ENCODE assay signal across 8 mouse cellular contexts in the genomic region with DNA sequence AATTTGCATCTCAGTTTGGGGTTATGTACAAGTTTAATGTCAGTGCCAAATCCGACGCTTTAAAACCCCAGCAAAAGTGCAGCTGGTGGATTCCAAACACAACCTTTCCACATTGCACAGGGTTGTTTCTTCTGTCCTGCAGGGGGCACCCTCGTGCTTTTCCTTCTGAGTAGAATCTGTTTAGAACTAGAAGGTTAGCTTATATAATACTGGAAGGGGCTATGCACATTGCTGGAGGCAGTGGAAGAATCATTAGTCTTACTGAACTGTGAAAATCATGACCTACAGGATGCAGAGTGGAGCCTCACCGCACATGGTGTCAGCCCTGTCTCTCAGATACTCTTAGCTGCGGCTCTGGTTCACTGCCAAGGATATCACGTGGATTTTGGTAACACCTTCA. TPM values are rescaled to one million over a fixed set of nuclear protein-coding genes. Genes with fewer than 3 reads are reported as not detected.
DNase-seq lines count a peak whose midpoint lies in the region; ATAC-seq and TF ChIP-seq lines count a peak whose summit lies in the region.

No protein-coding gene starts in this region.

- WGBS in kidney, embryonic 16.5 days: 41% methylated on average over 6 of the region's 6 CpGs
- 51% methylated on average over 6 of the region's 6 CpGs for WGBS in limb, embryonic 14.5 days

- H3K27ac ChIP-seq in kidney, embryonic 16.5 days (ENCODE audit: low read length): no peak overlapping the region
- no peak overlapping the region for H3K27ac ChIP-seq in limb, embryonic 14.5 days (replicated peaks; ENCODE audit: low read depth, low read length)

- no peak overlapping the region for H3K9ac ChIP-seq in kidney, embryonic 16.5 days (replicated peaks; ENCODE audit: low read length)
- H3K9ac ChIP-seq in limb, embryonic 14.5 days (ENCODE audit: low read depth, low read length, severe bottlenecking): no peak overlapping the region

- H3K27me3 ChIP-seq in kidney, embryonic 16.5 days (ENCODE audit: insufficient read depth, low read length): no peaks in the 10 kb centered on the region
- H3K27me3 ChIP-seq in limb, embryonic 14.5 days (ENCODE audit: control insufficient read depth, insufficient read depth, low read length): no peaks in the 10 kb centered on the region

- H3K4me2 ChIP-seq in kidney, embryonic 16.5 days (replicated peaks; ENCODE audit: low read depth, low read length): no peak overlapping the region
- no peak overlapping the region for H3K4me2 ChIP-seq in limb, embryonic 14.5 days (replicated peaks; ENCODE audit: low read depth, low read length, severe bottlenecking)

- no peaks in the 10 kb centered on the region for H3K4me1 ChIP-seq in kidney, embryonic 16.5 days (ENCODE audit: insufficient read depth, low read length)
- no peaks in the 10 kb centered on the region for H3K4me1 ChIP-seq in limb, embryonic 14.5 days (ENCODE audit: control insufficient read depth, insufficient read depth, low read length)

- no peaks in the 10 kb centered on the region for H3K9me3 ChIP-seq in kidney, embryonic 16.5 days (ENCODE audit: low read length)
- no peaks in the 10 kb centered on the region for H3K9me3 ChIP-seq in limb, embryonic 14.5 days (ENCODE audit: control insufficient read depth, low read length)

- peak; percentile 22 for DNase-seq in kidney, adult 11 months
- peak; percentile 16 for DNase-seq in MN1 (ENCODE audit: low spot score)
- peak; percentile 19 to 54 for DNase-seq in kidney, adult 8-10 months
- DNase-seq in limb, embryonic 14.5 days (ENCODE audit: low spot score): peak; percentile 60
- DNase-seq in right cerebral cortex, adult 2 months (ENCODE audit: low spot score in 2 of 2): peak; percentile 82 to 85
- peak; percentile 81 for DNase-seq in urinary bladder, postnatal 14 days (ENCODE audit: low spot score)

- no peak overlapping the region for H3K4me3 ChIP-seq in kidney, embryonic 16.5 days (ENCODE audit: low read length)
- no peak overlapping the region for H3K4me3 ChIP-seq in limb, embryonic 14.5 days (replicated peaks; ENCODE audit: low read length)

- ATAC-seq in kidney, embryonic 16.5 days (ENCODE audit: low FRiP score, low TSS enrichment): no peak
- peak; percentile 80 for ATAC-seq in common myeloid progenitor, adult 5-6 weeks (replicated peaks; ENCODE audit: low read depth, poor library complexity, severe bottlenecking)
- peak; percentile 14; the same call in 1 of the 2 replicates for ATAC-seq in limb, embryonic 14.5 days (ENCODE audit: low FRiP score, low read depth)

- TF ChIP-seq POLR2A in limb, embryonic 14.5 days (IDR thresholded peaks at IDR 0.05; ENCODE audit: borderline replicate concordance, extremely low read depth, insufficient read depth, insufficient read length): no peak

- no peaks in the 10 kb centered on the region for H3K36me3 ChIP-seq in kidney, embryonic 16.5 days (ENCODE audit: insufficient read depth, low read length)
- no peaks in the 10 kb centered on the region for H3K36me3 ChIP-seq in limb, embryonic 14.5 days (ENCODE audit: control insufficient read depth, insufficient read depth, low read length)

RNA-seq across cellular contexts. Expression of a gene that starts 49.3 kb away (rescaled TPM):
- polyA plus RNA-seq in kidney, embryonic 16.5 days (2015; fragmentation: Nextera tagmentation; extraction: Ambion mirVana): 0.19 and 0.21 TPM in 2 replicates
- total RNA-seq in common myeloid progenitor, adult 5-6 weeks (2017): 40.6 and 44.8 TPM in 2 replicates
- polyA plus RNA-seq in limb, embryonic 14.5 days (2012; rRNA removed): 4.2 and 5.2 TPM in 2 replicates
- 3.3 and 3.5 TPM in 2 replicates for polyA plus RNA-seq in limb, embryonic 14.5 days (2014; fragmentation: Nextera tagmentation; extraction: Ambion mirVana)

RNA-seq across cellular contexts. Expression of a gene that starts 55.7 kb away (rescaled TPM):
- 10.4 and 10.5 TPM in 2 replicates for polyA plus RNA-seq in kidney, embryonic 16.5 days (2015; fragmentation: Nextera tagmentation; extraction: Ambion mirVana)
- total RNA-seq in common myeloid progenitor, adult 5-6 weeks (2017): 1.4 and 4.2 TPM in 2 replicates
- polyA plus RNA-seq in limb, embryonic 14.5 days (2012; rRNA removed): 7.6 and 7.8 TPM in 2 replicates
- 4.5 and 5.9 TPM in 2 replicates for polyA plus RNA-seq in limb, embryonic 14.5 days (2014; fragmentation: Nextera tagmentation; extraction: Ambion mirVana)

Comparison
In these comparisons a context has a peak if more than half of its experiments do, and no peak if none do; other contexts are left out.
1. DNase-seq: peak in every context shown above with its lines; median percentile 84 in right cerebral cortex, adult 2 months; 81 in urinary bladder, postnatal 14 days; 60 in limb, embryonic 14.5 days; 36 in kidney, adult 8-10 months; 22 in kidney, adult 11 months; 16 in MN1.